Mouse (Mus musculus) MN1 (cell line): ENCODE measurements at regions not wholly inside any gene's neighbourhood (a gene's known extent, or its start where the extent isn't known, plus 50 kb on each side); places are given as distances from the start of the nearest gene placed in this dataset.

Experiments used
- DNase-seq: peaks from one replicate; pipeline ENCODE4 v3.0.0-alpha.2; 2016; ENCODE audit warnings: low spot score

DNA sequence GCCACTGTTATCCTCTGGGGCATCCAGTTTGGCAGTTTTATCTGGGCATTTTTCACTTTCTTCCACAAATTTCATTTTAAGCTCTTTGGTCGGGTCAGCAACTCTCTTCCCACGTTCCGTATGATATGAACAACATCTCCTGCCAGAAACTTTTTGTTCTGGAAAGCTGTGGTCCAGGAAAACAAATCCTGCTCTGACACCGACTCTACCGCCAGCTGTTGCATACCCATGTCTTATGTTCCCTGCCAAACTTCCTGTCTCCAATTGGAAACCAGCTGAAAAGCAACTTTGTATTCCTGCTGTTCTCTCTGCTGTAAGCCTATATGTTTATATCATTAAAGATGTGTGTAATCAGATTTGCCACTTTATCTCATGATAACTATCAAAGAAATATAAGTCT lies 551.6 kb upstream of the Kirrel3 start:
- DNase-seq: no peak

DNA sequence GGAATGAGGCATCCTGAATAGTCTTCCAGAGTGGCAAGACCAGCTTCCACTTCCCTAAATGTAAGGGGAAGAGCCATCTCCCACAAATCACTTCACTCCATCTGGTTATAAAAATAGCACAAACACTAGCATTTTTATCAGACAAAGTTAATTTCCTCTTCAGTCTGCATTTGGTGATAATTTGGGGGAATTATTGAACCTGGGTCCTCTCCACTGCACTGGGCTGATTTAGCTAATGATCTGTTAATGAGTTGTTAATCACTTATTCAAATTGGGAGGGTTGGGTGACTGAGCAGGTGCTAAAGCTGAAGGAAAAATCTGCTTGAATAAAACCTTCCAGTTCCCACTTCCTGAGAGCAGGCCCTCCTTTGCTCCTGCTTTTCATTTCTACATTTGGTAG lies 531.4 kb upstream of the Kirrel3 start:
- no peak for DNase-seq
